Mouse (Mus musculus) lung, postnatal 0 days (tissue): Measurements from ENCODE around the gene Spp1. TPM values are rescaled to one million over a fixed set of nuclear protein-coding genes. Genes with fewer than 3 reads are reported as not detected.
"Not testable (repeated sequence)": the region's sequence is repeated elsewhere in the genome, so short reads cannot be mapped to it uniquely, and the experiment has no call there.

ENCODE experiments used
- ATAC-seq: fragments of 200-750 bp; cut with Nextera tagmentation; 2 replicates; pipeline ENCODE4 v1.8.0; 2017; ENCODE audit warnings: moderate library complexity
- DNase-seq: peaks from one replicate; pipeline ENCODE4 v3.0.0-alpha.2; 2016; ENCODE audit warnings: low spot score
- H3K27ac ChIP-seq: fragments of 300-500 bp; sonication (generic); 2 replicates; pipeline ENCODE4 v1.5.1; 2014; ENCODE audit warnings: antibody characterized with exemption, mild to moderate bottlenecking, low read length, mixed read lengths
- H3K27me3 ChIP-seq: fragments of 300-500 bp; sonication (generic); replicated peaks from 2 replicates; pipeline ENCODE4 v1.6.1; 2014; ENCODE audit warnings: low read length, mixed read lengths; ENCODE audit not compliant: insufficient read depth
- H3K36me3 ChIP-seq: fragments of 300-500 bp; sonication (generic); 2 replicates; pipeline ENCODE4 v1.6.1; 2014; ENCODE audit warnings: low read length, mixed read lengths; ENCODE audit not compliant: insufficient read depth
- H3K4me1 ChIP-seq: fragments of 300-500 bp; sonication (generic); 2 replicates; pipeline ENCODE4 v1.6.1; 2014; ENCODE audit warnings: antibody characterized with exemption, low read depth, low read length, mixed read lengths; ENCODE audit not compliant: insufficient read depth
- H3K4me2 ChIP-seq: fragments of 300-500 bp; sonication (generic); replicated peaks from 2 replicates; pipeline ENCODE4 v1.6.1; 2014; ENCODE audit warnings: low read depth, mild to moderate bottlenecking, low read length, moderate library complexity, mixed read lengths
- H3K4me3 ChIP-seq: fragments of 300-500 bp; sonication (generic); 2 replicates; pipeline ENCODE4 v1.5.1; 2014; ENCODE audit warnings: low read depth, low read length
- H3K9ac ChIP-seq: fragments of 300-500 bp; sonication (generic); replicated peaks from 2 replicates; pipeline ENCODE4 v1.6.1; 2014; ENCODE audit warnings: low read depth, mild to moderate bottlenecking
- H3K9me3 ChIP-seq: fragments of 300-500 bp; sonication (generic); 2 replicates; pipeline ENCODE4 v1.6.1; 2016; ENCODE audit warnings: low read length, mixed read lengths
- CTCF ChIP-seq: IDR thresholded peaks from 2 replicates; pipeline ENCODE4 v1.5.1; 2016; ENCODE audit warnings: antibody characterized with exemption, mild to moderate bottlenecking
- EP300 ChIP-seq: IDR thresholded peaks from 2 replicates; pipeline ENCODE4 v1.6.1; 2016; ENCODE audit warnings: antibody characterized with exemption, mild to moderate bottlenecking, control low read depth
- WGBS: fragments of 180-500 bp; shearing (Covaris S2); extraction: QIAGEN DNeasy Blood & Tissue Kit; methylation state at CpG from one replicate; pipeline ENCODE4 v1.1.7; 2014; 5-methylcytosine and 5-hydroxymethylcytosine counted together
- polyA plus RNA-seq: library from polyadenylated mRNA; unstranded; fragments of >200 nt; fragmentation: Nextera tagmentation; extraction: Ambion mirVana; gene quantifications from 2 replicates; pipeline ENCODE4 v1.2.1, GENCODE M21; 2015

Spp1 gene
- polyA plus RNA-seq, 1 experiment from 2014 or later, result 74.4 TPM

DNA sequence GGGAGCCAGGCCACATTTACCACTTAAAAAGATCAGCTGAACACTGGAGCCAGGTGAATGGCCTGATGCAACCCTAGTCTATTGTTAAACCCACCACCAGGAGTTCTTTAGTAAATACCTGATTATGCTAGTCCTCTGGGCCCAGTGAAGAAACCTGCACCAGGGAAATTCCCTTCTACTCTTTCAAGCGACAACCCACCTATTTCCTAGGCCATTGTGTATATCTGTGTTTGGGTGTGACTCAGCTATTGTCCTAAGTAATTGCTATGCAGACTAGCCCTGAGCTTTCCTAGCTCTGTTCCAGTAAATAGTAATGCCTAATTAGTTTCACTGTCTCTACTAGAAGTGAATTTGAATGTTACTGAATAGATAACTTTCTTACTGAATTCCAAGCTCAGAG, 7.9 kb downstream of the Spp1 start:
- no peak overlapping the region for H3K4me2 ChIP-seq
- H3K9me3 ChIP-seq, result no peaks in the 10 kb centered on the region
- TF ChIP-seq EP300 (no peak), CTCF (no peak)
- H3K4me1 ChIP-seq, result no peaks in the 10 kb centered on the region
- 43% methylated on average over 1 of the region's 1 CpGs for WGBS
- no peaks in the 10 kb centered on the region for H3K27me3 ChIP-seq
- no peak overlapping the region for H3K27ac ChIP-seq
- no peaks in the 10 kb centered on the region for H3K36me3 ChIP-seq
- DNase-seq (no peak), ATAC-seq (no peak)
- no peak overlapping the region for H3K4me3 ChIP-seq
- H3K9ac ChIP-seq, result no peak overlapping the region

DNA sequence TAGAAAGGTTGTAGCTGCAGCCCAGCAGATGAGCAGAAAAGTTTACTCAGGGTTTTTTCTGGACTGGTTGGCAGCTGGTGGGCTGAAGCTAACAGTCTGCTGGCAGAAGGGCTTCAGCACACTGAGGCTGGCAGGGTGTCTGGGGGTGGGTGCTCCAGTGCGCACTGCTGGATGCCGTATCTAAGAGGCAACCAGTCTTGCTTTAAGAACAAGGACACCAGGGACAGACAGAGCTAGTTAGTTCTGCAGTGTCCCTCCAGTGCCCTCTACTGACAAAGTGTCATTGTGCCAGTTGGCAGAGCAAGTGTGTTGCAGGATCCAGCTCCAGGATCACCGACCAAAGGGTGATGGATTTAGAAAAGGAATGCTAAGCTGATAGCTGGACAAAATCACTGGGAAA, 11.2 kb downstream of the Spp1 start:
- Histone ChIP-seq H3K36me3 (no peaks in the 10 kb centered on the region), H3K4me2 (no peak overlapping the region), H3K9ac (no peak overlapping the region), H3K9me3 (no peaks in the 10 kb centered on the region), H3K27me3 (no peaks in the 10 kb centered on the region), H3K27ac (no peak overlapping the region), H3K4me1 (no peaks in the 10 kb centered on the region), H3K4me3 (no peak overlapping the region)
- WGBS, result 9% methylated on average over 3 of the region's 3 CpGs
- no peak for TF ChIP-seq EP300
- peak; percentile 93 for TF ChIP-seq CTCF
- DNase-seq, result peak; percentile 77
- ATAC-seq, result peak; percentile 59

DNA sequence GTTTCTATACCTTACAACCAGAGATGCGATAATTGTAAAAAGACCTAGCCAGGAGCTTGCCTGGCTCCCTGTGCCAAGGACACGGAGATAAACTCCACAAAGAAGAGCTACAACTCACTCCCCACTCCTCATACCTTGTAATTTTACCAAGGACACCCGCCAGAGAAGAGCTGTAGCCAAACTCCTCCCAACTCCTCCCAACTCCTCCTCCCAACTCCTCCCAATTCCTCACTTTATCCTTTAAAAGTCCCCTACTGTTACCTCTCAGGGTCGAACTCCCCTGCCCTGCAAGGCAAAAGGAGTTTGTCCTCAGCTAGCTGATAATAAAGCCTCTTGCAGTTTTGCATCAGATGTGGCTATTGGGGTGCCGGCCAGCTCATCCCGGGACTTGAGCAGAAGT, 13.4 kb downstream of the Spp1 start:
- H3K9ac ChIP-seq, H3K4me1 ChIP-seq, ATAC-seq, H3K4me3 ChIP-seq, DNase-seq, H3K27ac ChIP-seq, H3K36me3 ChIP-seq, H3K27me3 ChIP-seq, H3K4me2 ChIP-seq, H3K9me3 ChIP-seq: not testable (repeated sequence)
- 27% methylated on average over 6 of the region's 6 CpGs for WGBS

DNA sequence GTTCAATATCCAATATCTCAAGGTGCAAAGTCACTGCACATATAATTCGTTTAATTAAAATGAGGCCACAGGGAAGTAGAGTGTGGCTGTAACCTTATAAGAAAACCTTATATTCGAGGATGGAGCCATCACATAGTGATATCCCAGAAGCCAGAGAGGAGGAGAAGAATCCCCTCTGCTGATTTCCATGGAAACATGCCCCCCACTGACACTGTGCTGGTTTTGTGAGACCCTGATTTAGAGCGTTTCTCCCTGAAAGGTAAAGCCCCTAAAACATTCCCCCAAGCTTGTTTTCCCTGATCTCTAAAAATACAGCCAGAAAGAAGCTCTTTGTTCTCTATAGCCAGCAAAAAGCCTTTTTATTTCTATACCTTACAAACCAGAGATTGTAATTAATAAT, 14.6 kb downstream of the Spp1 start:
- TF ChIP-seq EP300 (no peak), CTCF (no peak)

DNA sequence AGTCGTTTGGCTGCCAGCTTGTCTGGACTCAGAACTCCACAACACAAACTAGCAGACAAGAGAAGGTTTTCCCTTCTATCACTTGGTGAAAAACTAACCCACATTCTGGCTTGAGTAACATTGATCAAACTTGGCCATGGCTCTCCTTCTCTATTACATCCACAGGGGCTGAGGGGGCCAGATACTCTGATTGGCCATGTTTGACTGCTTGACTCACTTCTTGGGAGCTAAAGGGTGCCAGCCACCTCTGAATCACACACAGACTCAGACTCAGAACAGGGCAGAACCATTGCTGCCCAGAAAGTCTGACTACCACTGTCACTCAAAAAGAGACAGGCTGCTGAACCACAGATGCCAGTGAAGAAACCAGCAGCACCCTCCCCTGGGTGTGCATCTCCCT, 18.2 kb downstream of the Spp1 start:
- WGBS, result 27% methylated on average over 1 of the region's 1 CpGs
- DNase-seq, result no peak
- Histone ChIP-seq H3K9ac (no peak overlapping the region), H3K27ac (no peak overlapping the region), H3K4me2 (no peak overlapping the region), H3K27me3 (no peaks in the 10 kb centered on the region), H3K4me3 (no peak overlapping the region), H3K9me3 (no peaks in the 10 kb centered on the region), H3K36me3 (no peaks in the 10 kb centered on the region), H3K4me1 (no peaks in the 10 kb centered on the region)
- ATAC-seq, result no peak
- TF ChIP-seq EP300, result no peak
- no peak for TF ChIP-seq CTCF

More for the DNA sequence above, 14.6 kb downstream of the Spp1 start:
- WGBS, result 50% methylated on average over 3 of the region's 3 CpGs
- no peak for DNase-seq
- no peak for ATAC-seq
- H3K4me3 ChIP-seq, result no peak overlapping the region
- no peaks in the 10 kb centered on the region for H3K9me3 ChIP-seq
- H3K9ac ChIP-seq, result no peak overlapping the region
- H3K36me3 ChIP-seq, result no peaks in the 10 kb centered on the region
- H3K4me2 ChIP-seq, result no peak overlapping the region
- no peak overlapping the region for H3K27ac ChIP-seq
- no peaks in the 10 kb centered on the region for H3K4me1 ChIP-seq
- no peaks in the 10 kb centered on the region for H3K27me3 ChIP-seq

DNA sequence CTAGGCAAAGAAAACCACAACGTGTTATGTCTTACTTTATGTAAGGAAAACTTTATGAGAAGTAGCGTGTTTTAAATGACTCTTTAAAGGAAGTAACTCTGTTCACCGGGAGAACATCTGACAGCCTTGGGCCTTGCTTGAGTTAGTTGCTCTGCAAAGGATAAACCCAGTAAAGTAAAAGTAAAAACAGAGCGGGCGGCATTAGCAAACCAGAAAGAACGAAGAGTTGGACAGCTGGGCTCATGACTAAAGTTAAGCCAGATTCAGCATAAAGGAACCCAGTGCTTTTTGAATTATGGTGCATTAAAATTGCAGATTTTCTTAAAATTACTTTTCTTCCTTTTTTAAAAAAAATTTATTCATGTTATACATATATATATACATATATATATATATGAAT, 19.6 kb downstream of the Spp1 start:
- no peaks in the 10 kb centered on the region for H3K27me3 ChIP-seq

More for the DNA sequence above, 19.6 kb downstream of the Spp1 start:
- no peak for ATAC-seq
- Histone ChIP-seq H3K4me2 (no peak overlapping the region), H3K4me3 (no peak overlapping the region), H3K27ac (no peak overlapping the region), H3K9me3 (no peaks in the 10 kb centered on the region), H3K9ac (no peak overlapping the region), H3K36me3 (no peaks in the 10 kb centered on the region), H3K4me1 (no peaks in the 10 kb centered on the region)
- 90% methylated on average over 6 of the region's 6 CpGs for WGBS
- no peak for TF ChIP-seq EP300
- no peak for TF ChIP-seq CTCF
- no peak for DNase-seq
